Mouse (Mus musculus) spleen, adult 2 months (tissue): ENCODE data around the gene Alg11. TPM values are rescaled to one million over a fixed set of nuclear protein-coding genes. Genes with fewer than 3 reads are reported as not detected.

ENCODE experiments used
- DNase-seq, 2 experiments: peaks; one replicate each; pipeline versions ENCODE4 v3.0.0 to v3.0.0-alpha.2; 2012 to 2021; ENCODE audit warnings: low spot score in 2 of 2, low read depth in 1 of 2
- H3K27ac ChIP-seq: fragments of 200-500 bp; 2 replicates; pipeline ENCODE4 v1.5.1; 2012; ENCODE audit warnings: low read length, inconsistent platforms; ENCODE audit not compliant: insufficient read depth
- H3K27me3 ChIP-seq: fragments of 200-500 bp; 2 replicates; pipeline ENCODE4 v1.6.1; 2012; ENCODE audit warnings: mild to moderate bottlenecking, moderate library complexity, low read length, inconsistent platforms; ENCODE audit not compliant: control insufficient read depth, insufficient read depth
- H3K36me3 ChIP-seq: fragments of 200-500 bp; 2 replicates; pipeline ENCODE4 v1.6.1; 2012; ENCODE audit warnings: mild to moderate bottlenecking, low read length, inconsistent platforms; ENCODE audit not compliant: control insufficient read depth, insufficient read depth
- H3K4me1 ChIP-seq: fragments of 200-500 bp; 2 replicates; pipeline ENCODE4 v1.6.1; 2011; ENCODE audit warnings: inconsistent platforms; ENCODE audit not compliant: control insufficient read depth, insufficient read depth, insufficient read length
- H3K4me3 ChIP-seq: fragments of 200-500 bp; 2 replicates; pipeline ENCODE4 v1.5.1; 2011; ENCODE audit warnings: mild to moderate bottlenecking, inconsistent platforms; ENCODE audit not compliant: insufficient read depth, insufficient read length; ENCODE audit errors: extremely low read depth
- CTCF ChIP-seq: fragments of 200-500 bp; IDR thresholded peaks from 2 replicates; pipeline ENCODE4 v1.5.1; 2011; ENCODE audit warnings: mild to moderate bottlenecking, inconsistent platforms; ENCODE audit not compliant: insufficient read depth, insufficient read length, insufficient replicate concordance; ENCODE audit errors: extremely low read depth
- POLR2A ChIP-seq: fragments of 200-500 bp; IDR thresholded peaks from 2 replicates; pipeline ENCODE4 v1.6.1; 2011; ENCODE audit warnings: low read depth, low read length, inconsistent platforms
- WGBS: fragments of 180-500 bp; shearing (Covaris S2); methylation state at CpG from one replicate; pipeline ENCODE4 v1.1.7; 2018; 5-methylcytosine and 5-hydroxymethylcytosine counted together
- polyA plus RNA-seq: library from polyadenylated mRNA; depleted of rRNA; stranded (reverse); fragments of >200 nt; gene quantifications from 2 replicates; pipeline ENCODE4 v1.2.3, GENCODE M21; 2012

Alg11 gene
- polyA plus RNA-seq, 1 experiment, result 2.3 TPM

GRCm38 (mm10) chr8:22030990-22031389 is 29.5 kb upstream of the Alg11 start:
- DNase-seq, result no peak
- Histone ChIP-seq H3K27ac (no peak overlapping the region), H3K36me3 (no peaks in the 10 kb centered on the region), H3K4me3 (no peak overlapping the region), H3K27me3 (no peaks in the 10 kb centered on the region), H3K4me1 (no peaks in the 10 kb centered on the region)
- TF ChIP-seq CTCF, result no peak
- WGBS, result 79% methylated on average over 3 of the region's 3 CpGs

GRCm38 (mm10) chr8:22036137-22036536 is 24.4 kb upstream of the Alg11 start:
- no peaks in the 10 kb centered on the region for H3K4me1 ChIP-seq
- TF ChIP-seq CTCF, result no peak
- no peak for TF ChIP-seq POLR2A
- no peak overlapping the region for H3K27ac ChIP-seq
- WGBS, result 93% methylated on average over 9 of the region's 9 CpGs
- DNase-seq, result no peak
- H3K4me3 ChIP-seq, result no peak overlapping the region
- H3K36me3 ChIP-seq, result no peaks in the 10 kb centered on the region
- 0 out of 2 replicates have a peak, but pooled peaks cover 2% of the 10 kb centered on the region for H3K27me3 ChIP-seq

GRCm38 (mm10) chr8:22037022-22037421 is 23.5 kb upstream of the Alg11 start:
- Histone ChIP-seq H3K27ac (no peak overlapping the region), H3K27me3 (0 out of 2 replicates have a peak, but pooled peaks cover 2% of the 10 kb centered on the region), H3K4me3 (no peak overlapping the region), H3K36me3 (no peaks in the 10 kb centered on the region), H3K4me1 (no peaks in the 10 kb centered on the region)
- WGBS, result 81% methylated on average over 7 of the region's 7 CpGs
- no peak for DNase-seq
- TF ChIP-seq CTCF, result no peak

GRCm38 (mm10) chr8:22039468-22040152 is 20.9 kb upstream of the Alg11 start:
- WGBS, result 30% methylated on average over 15 of the region's 15 CpGs
- H3K27me3 ChIP-seq, result 0 out of 2 replicates have a peak, but pooled peaks cover 2% of the 10 kb centered on the region
- no peaks in the 10 kb centered on the region for H3K4me1 ChIP-seq
- no peak overlapping the region for H3K27ac ChIP-seq
- TF ChIP-seq POLR2A (no peak), CTCF (no peak)
- H3K4me3 ChIP-seq, result no peak overlapping the region
- no peaks in the 10 kb centered on the region for H3K36me3 ChIP-seq
- no peak for DNase-seq

- H3K27ac ChIP-seq, result no peak overlapping the region
- TF ChIP-seq POLR2A (no peak), CTCF (no peak)
- 57% methylated on average over 6 of the region's 6 CpGs for WGBS
These were observed 20.4 kb upstream of the Alg11 start for GRCm38 (mm10) chr8:22040153-22040509.

GRCm38 (mm10) chr8:22042515-22042914 is 18.0 kb upstream of the Alg11 start:
- WGBS, result 94% methylated on average over 3 of the region's 3 CpGs
- Histone ChIP-seq H3K4me1 (no peaks in the 10 kb centered on the region), H3K36me3 (no peaks in the 10 kb centered on the region), H3K4me3 (no peak overlapping the region), H3K27ac (no peak overlapping the region), H3K27me3 (0 out of 2 replicates have a peak, but pooled peaks cover 2% of the 10 kb centered on the region)
- no peak for DNase-seq
- no peak for TF ChIP-seq CTCF
- TF ChIP-seq POLR2A, result no peak

More at GRCm38 (mm10) chr8:22040153-22040509, 20.4 kb upstream of the Alg11 start:
- no peak for DNase-seq
- H3K4me1 ChIP-seq, result no peaks in the 10 kb centered on the region
- no peaks in the 10 kb centered on the region for H3K36me3 ChIP-seq
- H3K4me3 ChIP-seq, result no peak overlapping the region
- 0 out of 2 replicates have a peak, but pooled peaks cover 2% of the 10 kb centered on the region for H3K27me3 ChIP-seq

GRCm38 (mm10) chr8:22043706-22044105 is 16.8 kb upstream of the Alg11 start:
- H3K4me1 ChIP-seq, result no peaks in the 10 kb centered on the region
- no peak overlapping the region for H3K4me3 ChIP-seq
- no peaks in the 10 kb centered on the region for H3K36me3 ChIP-seq
- DNase-seq, result no peak
- 0 out of 2 replicates have a peak, but pooled peaks cover 2% of the 10 kb centered on the region for H3K27me3 ChIP-seq
- 85% methylated on average over 12 of the region's 12 CpGs for WGBS
- TF ChIP-seq POLR2A, result no peak
- TF ChIP-seq CTCF, result no peak
- no peak overlapping the region for H3K27ac ChIP-seq
